Mouse (Mus musculus): ENCODE data around the gene Akr1c13.

- TF ChIP-seq CTCF (IDR thresholded peaks at IDR 0.05; ENCODE audit: low read depth): no peak
- TF ChIP-seq EP300 (IDR thresholded peaks at IDR 0.05; ENCODE audit: low read depth): no peak
These were observed at the start of gene Akr1c13 for GRCm38 (mm10) chr13:4190904-4191303.
